Mouse (Mus musculus) stomach, embryonic 14.5 days (tissue): ENCODE data around the gene Glipr2. TPM values are rescaled to one million over a fixed set of nuclear protein-coding genes. Genes with fewer than 3 reads are reported as not detected.

Source experiments
- ATAC-seq: fragments of 200-750 bp; cut with Nextera tagmentation; 2 replicates; pipeline ENCODE4 v1.8.0; 2017; ENCODE audit warnings: low read depth, moderate TSS enrichment; ENCODE audit not compliant: insufficient number of reproducible peaks, insufficient read depth, low FRiP score
- H3K27ac ChIP-seq: fragments of 300-500 bp; sonication (generic); 2 replicates; pipeline ENCODE4 v1.5.1; 2014; ENCODE audit warnings: mild to moderate bottlenecking, low read length, moderate library complexity, mixed read lengths
- H3K27me3 ChIP-seq: fragments of 300-500 bp; sonication (generic); 2 replicates; pipeline ENCODE4 v1.6.1; 2014; ENCODE audit warnings: low read length, control low read depth, mixed read lengths; ENCODE audit not compliant: control insufficient read depth, insufficient read depth
- H3K36me3 ChIP-seq: fragments of 300-500 bp; sonication (generic); 2 replicates; pipeline ENCODE4 v1.6.1; 2014; ENCODE audit warnings: mild to moderate bottlenecking, control low read depth, low read length, moderate library complexity, mixed read lengths; ENCODE audit not compliant: control insufficient read depth, insufficient read depth
- H3K4me1 ChIP-seq: fragments of 300-500 bp; sonication (generic); 2 replicates; pipeline ENCODE4 v1.6.1; 2014; ENCODE audit warnings: low read length, control low read depth, mixed read lengths; ENCODE audit not compliant: control insufficient read depth, insufficient read depth
- H3K4me2 ChIP-seq: fragments of 300-500 bp; sonication (generic); replicated peaks from 2 replicates; pipeline ENCODE4 v1.6.1; 2014; ENCODE audit warnings: low read depth, low read length, control low read depth
- H3K4me3 ChIP-seq: fragments of 300-500 bp; sonication (generic); 2 replicates; pipeline ENCODE4 v1.5.1; 2014; ENCODE audit warnings: low read depth, low read length, control low read depth
- H3K9ac ChIP-seq: fragments of 300-500 bp; sonication (generic); replicated peaks from 2 replicates; pipeline ENCODE4 v1.6.1; 2014; ENCODE audit warnings: low read depth, mild to moderate bottlenecking, control low read depth, low read length, moderate library complexity, mixed read lengths
- H3K9me3 ChIP-seq: fragments of 300-500 bp; sonication (generic); 2 replicates; pipeline ENCODE4 v1.6.1; 2016; ENCODE audit warnings: low read depth, low read length, control low read depth; ENCODE audit not compliant: control insufficient read depth
- WGBS: fragments of 180-500 bp; shearing (Covaris S2); extraction: QIAGEN DNeasy Blood & Tissue Kit; methylation state at CpG from one replicate; pipeline ENCODE4 v1.1.7; 2014; 5-methylcytosine and 5-hydroxymethylcytosine counted together
- polyA plus RNA-seq: library from polyadenylated mRNA; unstranded; fragments of >200 nt; fragmentation: Nextera tagmentation; extraction: Ambion mirVana; gene quantifications from 2 replicates; pipeline ENCODE4 v1.2.1, GENCODE M21; 2014

The Glipr2 gene
- polyA plus RNA-seq, 1 experiment from 2014 or later = 117 TPM

GRCm38 (mm10) chr4:44016071-44016470 lies 58.9 kb downstream of the Glipr2 start:
- ATAC-seq = no peak

DNA sequence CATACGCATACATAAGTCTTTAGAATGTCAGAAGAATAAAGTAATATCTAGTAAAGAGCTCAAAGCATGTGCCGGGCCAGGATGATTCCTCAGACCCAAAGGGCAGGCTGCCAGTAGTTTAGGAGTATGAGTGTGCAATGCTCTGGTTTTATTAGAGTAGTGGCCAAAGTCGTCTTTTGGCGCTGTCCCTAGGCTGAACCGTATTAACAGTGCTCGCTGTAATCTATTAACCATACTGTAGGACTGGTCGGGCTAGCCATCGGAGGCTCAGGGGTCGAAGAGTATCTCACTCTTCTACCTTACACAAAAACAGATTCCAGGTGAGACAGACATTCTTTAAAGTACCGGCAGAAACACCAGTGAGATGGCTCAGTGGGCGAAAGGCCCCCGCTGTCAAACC lies 59.6 kb downstream of the Glipr2 start:
- no peak overlapping the region for H3K4me3 ChIP-seq
- no peak overlapping the region for H3K9ac ChIP-seq
- H3K4me2 ChIP-seq = no peak overlapping the region
- H3K36me3 ChIP-seq = peaks cover 34% of the 10 kb centered on the region
- H3K27ac ChIP-seq = no peak overlapping the region
- ATAC-seq = no peak
- 89% methylated on average over 12 of the region's 12 CpGs for WGBS
- peaks cover 17% of the 10 kb centered on the region; the same call in 1 of the 2 replicates for H3K4me1 ChIP-seq
- H3K27me3 ChIP-seq = no peaks in the 10 kb centered on the region
- no peaks in the 10 kb centered on the region for H3K9me3 ChIP-seq

More at GRCm38 (mm10) chr4:44016071-44016470, 58.9 kb downstream of the Glipr2 start:
- Histone ChIP-seq H3K9me3 (no peaks in the 10 kb centered on the region), H3K27me3 (no peaks in the 10 kb centered on the region), H3K9ac (no peak overlapping the region), H3K4me1 (peaks cover 17% of the 10 kb centered on the region; the same call in 1 of the 2 replicates), H3K4me2 (no peak overlapping the region), H3K36me3 (peaks cover 27% of the 10 kb centered on the region), H3K27ac (no peak overlapping the region), H3K4me3 (no peak overlapping the region)
- WGBS = 90% methylated on average over 4 of the region's 4 CpGs

- ATAC-seq = no peak
- Histone ChIP-seq H3K9me3 (no peaks in the 10 kb centered on the region), H3K9ac (no peak overlapping the region), H3K4me1 (no peaks in the 10 kb centered on the region), H3K36me3 (peaks cover 78% of the 10 kb centered on the region), H3K27ac (no peak overlapping the region), H3K27me3 (no peaks in the 10 kb centered on the region), H3K4me2 (no peak overlapping the region), H3K4me3 (no peak overlapping the region)
- 85% methylated on average over 4 of the region's 4 CpGs for WGBS
Measured at GRCm38 (mm10) chr4:44022323-44022722, 65.1 kb downstream of the Glipr2 start.

- Histone ChIP-seq H3K36me3 (peaks cover 82% of the 10 kb centered on the region), H3K27me3 (no peaks in the 10 kb centered on the region), H3K4me3 (no peak overlapping the region), H3K27ac (no peak overlapping the region), H3K9me3 (no peaks in the 10 kb centered on the region), H3K9ac (no peak overlapping the region), H3K4me1 (peaks cover 2% of the 10 kb centered on the region; the same call in 1 of the 2 replicates), H3K4me2 (no peak overlapping the region)
- ATAC-seq = no peak
- WGBS = 95% methylated on average over 11 of the region's 11 CpGs
Measured at GRCm38 (mm10) chr4:44022766-44023165, 65.6 kb downstream of the Glipr2 start.

GRCm38 (mm10) chr4:44023681-44024080 lies 66.5 kb downstream of the Glipr2 start:
- WGBS = 99% methylated on average over 9 of the region's 9 CpGs

DNA sequence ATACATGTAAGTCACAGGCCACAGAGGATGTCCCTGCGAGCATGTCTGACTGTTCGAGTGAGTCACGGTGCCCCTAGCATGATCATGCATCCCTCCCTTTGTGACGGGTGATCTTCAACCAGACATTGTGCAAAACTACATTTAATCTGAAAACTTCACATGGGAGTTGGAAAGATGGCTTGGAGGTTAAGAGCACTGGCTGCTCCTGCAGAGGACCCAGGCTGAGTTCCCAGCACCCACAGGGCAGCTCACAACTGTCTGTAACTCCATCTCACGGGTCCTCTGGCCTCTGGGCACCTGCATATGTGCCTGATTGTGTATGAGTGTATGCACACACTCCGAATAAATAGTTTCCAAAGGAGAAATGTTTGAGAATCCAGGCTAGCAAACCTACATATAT lies 67.0 kb downstream of the Glipr2 start:
- H3K27me3 ChIP-seq = no peaks in the 10 kb centered on the region
- WGBS = 94% methylated on average over 6 of the region's 6 CpGs
- ATAC-seq = no peak
- H3K4me2 ChIP-seq = no peak overlapping the region
- peaks cover 79% of the 10 kb centered on the region for H3K36me3 ChIP-seq
- no peak overlapping the region for H3K9ac ChIP-seq
- no peaks in the 10 kb centered on the region for H3K9me3 ChIP-seq
- no peak overlapping the region for H3K4me3 ChIP-seq
- peaks cover 15% of the 10 kb centered on the region for H3K4me1 ChIP-seq
- H3K27ac ChIP-seq = no peak overlapping the region

More at GRCm38 (mm10) chr4:44023681-44024080, 66.5 kb downstream of the Glipr2 start:
- ATAC-seq = no peak
- Histone ChIP-seq H3K27me3 (no peaks in the 10 kb centered on the region), H3K4me1 (peaks cover 11% of the 10 kb centered on the region; the same call in 1 of the 2 replicates), H3K9me3 (no peaks in the 10 kb centered on the region), H3K36me3 (peaks cover 80% of the 10 kb centered on the region), H3K4me3 (no peak overlapping the region), H3K9ac (no peak overlapping the region), H3K4me2 (no peak overlapping the region), H3K27ac (no peak overlapping the region)

DNA sequence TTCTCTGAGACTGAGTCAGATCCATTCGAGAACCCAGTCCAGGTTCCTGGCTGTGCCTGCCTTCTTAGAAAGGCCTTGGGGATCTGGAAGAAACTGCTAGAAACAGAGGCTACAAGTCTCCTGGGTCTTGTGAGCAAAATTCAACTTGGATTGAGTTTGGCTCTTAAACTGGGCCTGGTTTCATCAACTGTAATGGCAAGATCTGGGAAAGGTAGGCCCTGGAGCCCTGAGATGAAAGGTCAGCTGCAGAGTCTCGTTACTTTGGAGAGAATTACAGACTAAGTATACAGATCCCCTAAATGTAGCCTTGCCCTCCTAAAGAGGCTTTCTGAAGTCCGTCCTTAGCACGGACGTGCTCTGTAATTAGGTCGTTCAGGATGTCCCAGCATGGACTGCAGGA lies 68.4 kb downstream of the Glipr2 start:
- Histone ChIP-seq H3K9ac (no peak overlapping the region), H3K4me2 (no peak overlapping the region), H3K27ac (no peak overlapping the region), H3K36me3 (peaks cover 79% of the 10 kb centered on the region), H3K4me3 (no peak overlapping the region), H3K4me1 (peaks cover 15% of the 10 kb centered on the region), H3K27me3 (no peaks in the 10 kb centered on the region), H3K9me3 (no peaks in the 10 kb centered on the region)
- 92% methylated on average over 6 of the region's 6 CpGs for WGBS
- no peak for ATAC-seq

Other genes starting within 250 kb of the Glipr2 start
- 0.09 TPM in 1 of 2 replicates, not detected in the other for gene Olfr71, start 247.1 kb upstream of the Glipr2 start, polyA plus RNA-seq
- gene Hrct1, start 230.2 kb upstream of the Glipr2 start, polyA plus RNA-seq = 0.46 and 0.78 TPM in 2 replicates
- 0.10 TPM in 1 of 2 replicates, not detected in the other for gene Spaar, start 227.4 kb upstream of the Glipr2 start, polyA plus RNA-seq
- gene Olfr159, start 186.4 kb upstream of the Glipr2 start, polyA plus RNA-seq = not detected in 2 replicates
- gene Olfr156, start 133.5 kb upstream of the Glipr2 start, polyA plus RNA-seq = not detected in 2 replicates
- not detected in 2 replicates for gene Olfr157, start 117.2 kb upstream of the Glipr2 start, polyA plus RNA-seq
- gene Olfr155, start 105.8 kb upstream of the Glipr2 start, polyA plus RNA-seq = not detected in 2 replicates
- 36.0 and 38.8 TPM in 2 replicates for gene Reck, start 81.9 kb upstream of the Glipr2 start, polyA plus RNA-seq
- gene Ccin, start 26.1 kb downstream of the Glipr2 start, polyA plus RNA-seq = not detected in 2 replicates
- 234 and 237 TPM in 2 replicates for gene Clta, start 47.1 kb downstream of the Glipr2 start, polyA plus RNA-seq
- 26.0 and 28.9 TPM in 2 replicates for gene Gne, start 126.8 kb downstream of the Glipr2 start, polyA plus RNA-seq